Mouse (Mus musculus) liver, embryonic 11.5 days (tissue): ENCODE data around the gene Micall1. TPM values are rescaled to one million over a fixed set of nuclear protein-coding genes. Genes with fewer than 3 reads are reported as not detected.

Experiments
- ATAC-seq: fragments of 200-750 bp; cut with Nextera tagmentation; replicated peaks from 2 replicates; pipeline ENCODE4 v1.8.0; 2017; ENCODE audit warnings: moderate number of reproducible peaks, mild to moderate bottlenecking, moderate TSS enrichment, moderate library complexity; ENCODE audit not compliant: low FRiP score
- DNase-seq: peaks from one replicate; pipeline ENCODE4 v3.0.0-alpha.2; 2017; ENCODE audit warnings: low spot score
- H3K27ac ChIP-seq: fragments of 300-500 bp; sonication (generic); 2 replicates; pipeline ENCODE4 v1.5.1; 2014; ENCODE audit warnings: mild to moderate bottlenecking, low read depth, low read length, control low read depth
- H3K27me3 ChIP-seq: fragments of 300-500 bp; sonication (generic); replicated peaks from 2 replicates; pipeline ENCODE4 v1.6.1; 2014; ENCODE audit warnings: low read length, mixed read lengths; ENCODE audit not compliant: control insufficient read depth, insufficient read depth
- H3K36me3 ChIP-seq: fragments of 300-500 bp; sonication (generic); 2 replicates; pipeline ENCODE4 v1.6.1; 2014; ENCODE audit warnings: mild to moderate bottlenecking, low read length, moderate library complexity, mixed read lengths; ENCODE audit not compliant: control insufficient read depth, insufficient read depth
- H3K4me1 ChIP-seq: fragments of 300-500 bp; sonication (generic); replicated peaks from 2 replicates; pipeline ENCODE4 v1.6.1; 2014; ENCODE audit warnings: low read length, mixed read lengths; ENCODE audit not compliant: control insufficient read depth, insufficient read depth
- H3K4me2 ChIP-seq: fragments of 300-500 bp; sonication (generic); 2 replicates; pipeline ENCODE4 v1.6.1; 2014; ENCODE audit warnings: mild to moderate bottlenecking, control low read depth, moderate library complexity
- H3K4me3 ChIP-seq: fragments of 300-500 bp; sonication (generic); 2 replicates; pipeline ENCODE4 v1.5.1; 2014; ENCODE audit warnings: low read depth, low read length, control low read depth
- H3K9ac ChIP-seq: fragments of 300-500 bp; sonication (generic); 2 replicates; pipeline ENCODE4 v1.6.1; 2014; ENCODE audit warnings: low read depth, low read length, control low read depth
- H3K9me3 ChIP-seq: fragments of 300-500 bp; sonication (generic); 2 replicates; pipeline ENCODE4 v1.6.1; 2016; ENCODE audit warnings: low read length, inconsistent platforms, mixed read lengths; ENCODE audit not compliant: control insufficient read depth
- WGBS: fragments of 180-500 bp; shearing (Covaris S2); extraction: QIAGEN DNeasy Blood & Tissue Kit; methylation state at CpG from one replicate; pipeline ENCODE4 v1.1.7; 2014; 5-methylcytosine and 5-hydroxymethylcytosine counted together
- polyA plus RNA-seq: library from polyadenylated mRNA; unstranded; fragments of >200 nt; fragmentation: Nextera tagmentation; extraction: Ambion mirVana; gene quantifications from 2 replicates; pipeline ENCODE4 v1.2.1, GENCODE M21; 2014

The Micall1 gene
- polyA plus RNA-seq, 1 experiment from 2014 or later = 4.1 TPM

DNA sequence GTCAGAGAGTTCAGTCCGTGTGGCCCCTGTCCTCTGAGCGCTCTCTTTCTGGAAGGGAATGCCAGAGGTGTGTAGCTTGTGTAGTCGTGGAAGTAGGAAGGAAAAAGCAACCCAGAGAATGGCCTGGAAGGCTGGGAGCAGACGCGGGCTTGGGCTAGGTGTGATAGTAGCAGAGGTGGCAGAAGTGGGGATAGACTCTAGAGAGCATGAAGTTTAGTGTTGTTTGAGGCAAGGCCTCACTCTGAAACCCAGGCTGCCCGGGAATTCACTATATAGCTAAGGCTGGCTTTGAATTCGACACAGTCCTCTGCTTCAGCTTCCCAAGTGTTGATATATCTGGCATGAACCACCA lies 32.8 kb downstream of the Micall1 start:
- no peaks in the 10 kb centered on the region for H3K9me3 ChIP-seq
- H3K9ac ChIP-seq = peak overlapping the region; percentile 98
- under 1% methylated on average over 7 of the region's 7 CpGs for WGBS
- H3K4me3 ChIP-seq = peak overlapping the region; percentile 95
- DNase-seq (no peak), ATAC-seq (peak; percentile 37)
- H3K36me3 ChIP-seq = peaks cover 12% of the 10 kb centered on the region
- H3K27ac ChIP-seq = peak overlapping the region; percentile 66
- H3K4me2 ChIP-seq = peak overlapping the region; percentile 99
- peaks cover 10% of the 10 kb centered on the region for H3K4me1 ChIP-seq
- no peaks in the 10 kb centered on the region for H3K27me3 ChIP-seq

DNA sequence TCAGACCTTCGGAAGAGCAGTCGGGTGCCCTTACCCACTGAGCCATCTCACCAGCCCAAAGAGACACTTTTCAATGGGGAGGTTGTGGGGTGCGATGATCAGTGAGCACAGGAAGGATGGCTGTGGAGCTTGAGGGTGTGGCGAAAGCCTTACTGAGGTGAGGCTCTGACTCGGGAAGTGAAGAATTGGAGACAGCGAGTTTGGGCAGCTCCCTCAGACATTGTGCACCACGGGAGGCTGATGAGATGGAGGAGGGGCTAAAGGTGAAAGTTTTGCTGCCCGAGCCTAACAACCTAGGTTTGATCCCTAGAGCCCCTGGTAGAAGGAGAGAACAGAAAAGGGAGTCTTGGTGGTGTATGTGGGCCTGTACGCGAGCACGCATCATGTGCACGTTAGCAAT lies 34.6 kb downstream of the Micall1 start:
- Histone ChIP-seq H3K27me3 (no peaks in the 10 kb centered on the region), H3K4me1 (peaks cover 10% of the 10 kb centered on the region), H3K9me3 (no peaks in the 10 kb centered on the region), H3K4me2 (no peak overlapping the region), H3K27ac (no peak overlapping the region), H3K36me3 (peaks cover 24% of the 10 kb centered on the region), H3K4me3 (no peak overlapping the region), H3K9ac (no peak overlapping the region)
- DNase-seq (no peak), ATAC-seq (no peak)
- WGBS = 85% methylated on average over 12 of the region's 12 CpGs

DNA sequence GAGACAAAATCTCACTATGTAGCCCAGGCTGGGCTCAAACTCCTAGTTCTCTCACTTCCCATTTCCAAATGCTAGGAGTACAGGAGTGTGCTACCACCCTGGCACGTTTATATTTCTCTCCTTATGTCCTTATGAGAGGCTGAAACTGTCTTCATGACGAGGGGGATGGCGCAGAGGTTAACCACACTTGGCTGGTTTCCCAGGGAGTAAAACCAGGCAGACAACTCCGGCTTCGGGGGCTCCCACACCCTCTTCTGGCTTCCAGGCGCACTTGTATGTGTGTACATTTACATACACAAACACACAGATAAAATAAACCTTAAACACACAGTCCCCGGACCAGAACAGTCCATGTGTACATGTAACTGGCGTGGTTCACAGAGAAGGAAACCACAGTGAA lies 35.3 kb downstream of the Micall1 start:
- peaks cover 10% of the 10 kb centered on the region for H3K4me1 ChIP-seq
- H3K36me3 ChIP-seq = peaks cover 24% of the 10 kb centered on the region
- DNase-seq = no peak
- no peak for ATAC-seq
- 86% methylated on average over 8 of the region's 8 CpGs for WGBS
- no peak overlapping the region for H3K4me2 ChIP-seq
- H3K27ac ChIP-seq = no peak overlapping the region
- no peak overlapping the region for H3K4me3 ChIP-seq
- no peak overlapping the region for H3K9ac ChIP-seq
- H3K9me3 ChIP-seq = no peaks in the 10 kb centered on the region
- no peaks in the 10 kb centered on the region for H3K27me3 ChIP-seq

GRCm38 (mm10) chr15:79145522-79145921 lies 36.8 kb downstream of the Micall1 start:
- DNase-seq = no peak
- Histone ChIP-seq H3K9ac (no peak overlapping the region), H3K4me3 (no peak overlapping the region), H3K27me3 (no peaks in the 10 kb centered on the region), H3K27ac (no peak overlapping the region), H3K9me3 (no peaks in the 10 kb centered on the region), H3K4me2 (no peak overlapping the region), H3K36me3 (peaks cover 32% of the 10 kb centered on the region), H3K4me1 (peaks cover 7% of the 10 kb centered on the region)
- WGBS = 93% methylated on average over 6 of the region's 7 CpGs
- no peak for ATAC-seq

GRCm38 (mm10) chr15:79148533-79148932 lies 39.8 kb downstream of the Micall1 start:
- ATAC-seq = peak; percentile 75
- Histone ChIP-seq H3K27ac (no peak overlapping the region), H3K4me1 (no peaks in the 10 kb centered on the region), H3K9ac (no peak overlapping the region), H3K27me3 (no peaks in the 10 kb centered on the region), H3K4me2 (no peak overlapping the region), H3K9me3 (no peaks in the 10 kb centered on the region), H3K4me3 (no peak overlapping the region), H3K36me3 (peaks cover 47% of the 10 kb centered on the region)
- WGBS = 49% methylated on average over 7 of the region's 7 CpGs
- DNase-seq = peak; percentile 82

GRCm38 (mm10) chr15:79151881-79152280 lies 43.2 kb downstream of the Micall1 start:
- WGBS = 86% methylated on average over 8 of the region's 8 CpGs
- Histone ChIP-seq H3K27me3 (0 out of 2 replicates have a peak, but pooled peaks cover 4% of the 10 kb centered on the region), H3K4me2 (no peak overlapping the region)

DNA sequence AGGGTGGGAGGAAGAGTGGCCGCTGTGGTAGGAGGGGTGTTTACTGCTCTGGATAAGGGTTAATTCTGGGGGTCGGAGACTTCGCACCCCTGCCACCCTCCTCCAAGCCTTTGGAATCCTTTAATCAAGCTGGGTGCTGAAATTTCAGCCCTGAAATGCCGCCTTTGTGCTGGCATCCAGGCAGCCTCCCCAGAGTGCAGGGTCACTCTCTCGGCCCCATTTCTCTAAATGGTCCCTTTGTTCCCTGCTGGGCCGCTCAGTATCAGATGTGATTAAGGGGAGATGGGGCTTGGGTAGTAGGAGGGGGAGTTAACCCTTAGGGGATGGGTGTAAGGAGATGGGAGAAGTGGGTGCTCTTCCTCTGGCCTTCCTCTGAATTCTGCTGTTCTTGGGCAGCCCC lies 44.0 kb downstream of the Micall1 start:
- Histone ChIP-seq H3K36me3 (peaks cover 26% of the 10 kb centered on the region), H3K4me3 (no peak overlapping the region), H3K27me3 (0 out of 2 replicates have a peak, but pooled peaks cover 4% of the 10 kb centered on the region), H3K27ac (no peak overlapping the region), H3K4me2 (no peak overlapping the region), H3K9me3 (no peaks in the 10 kb centered on the region), H3K4me1 (peaks cover 4% of the 10 kb centered on the region; the same call in 1 of the 2 replicates), H3K9ac (no peak overlapping the region)
- ATAC-seq (no peak), DNase-seq (no peak)
- whole genome bisulfite sequencing = 83% methylated on average over 6 of the region's 6 CpGs

More at GRCm38 (mm10) chr15:79151881-79152280, 43.2 kb downstream of the Micall1 start:
- no peak overlapping the region for H3K9ac ChIP-seq
- H3K36me3 ChIP-seq = peaks cover 35% of the 10 kb centered on the region
- DNase-seq (no peak), ATAC-seq (no peak)
- no peak overlapping the region for H3K27ac ChIP-seq
- no peaks in the 10 kb centered on the region for H3K9me3 ChIP-seq
- H3K4me1 ChIP-seq = peaks cover 4% of the 10 kb centered on the region; the same call in 1 of the 2 replicates
- H3K4me3 ChIP-seq = no peak overlapping the region

DNA sequence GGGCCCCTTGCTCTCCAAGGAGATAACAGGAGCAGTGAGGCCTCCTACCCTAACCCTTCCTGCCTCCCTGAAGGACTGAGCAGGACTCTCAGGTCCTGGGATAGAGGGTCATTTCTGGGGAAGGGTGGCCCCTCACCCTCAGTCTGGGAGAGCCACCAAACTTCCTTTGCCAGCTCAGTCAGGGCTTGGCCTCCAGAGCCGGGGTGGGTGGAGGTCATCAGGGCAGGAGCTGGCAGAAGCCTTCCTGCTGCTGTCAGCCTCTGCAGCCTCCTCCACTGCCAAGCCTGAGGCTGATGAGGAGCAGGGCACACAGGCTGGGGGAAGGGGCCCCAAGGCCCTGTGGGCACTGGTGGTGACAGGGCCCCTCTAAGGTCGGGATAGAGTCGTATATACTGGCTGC lies 46.9 kb downstream of the Micall1 start:
- H3K4me2 ChIP-seq = no peak overlapping the region

DNA sequence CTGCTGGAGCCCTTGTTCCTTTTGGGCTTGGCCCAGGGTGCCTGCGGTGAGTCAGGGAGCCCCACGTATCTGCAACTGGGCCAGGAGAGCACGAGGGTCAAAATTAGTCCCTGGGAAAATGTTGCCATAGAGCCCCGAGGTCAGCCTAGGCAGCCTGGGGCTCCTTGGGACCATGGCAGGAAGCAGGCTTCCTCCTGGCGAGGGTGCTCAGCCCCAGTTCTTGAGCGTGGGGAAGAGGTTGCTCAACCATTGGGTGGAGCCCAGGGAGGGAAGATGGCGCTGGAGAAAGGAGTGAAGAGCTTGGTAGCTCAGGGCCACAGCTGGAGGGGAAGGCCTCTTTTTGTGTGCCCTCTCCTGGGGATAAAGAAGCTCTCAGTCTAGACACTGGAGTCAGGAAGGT lies 53.6 kb downstream of the Micall1 start:
- Histone ChIP-seq H3K27me3 (peaks cover 75% of the 10 kb centered on the region), H3K4me3 (no peak overlapping the region), H3K36me3 (no peaks in the 10 kb centered on the region), H3K4me2 (no peak overlapping the region), H3K9ac (no peak overlapping the region), H3K4me1 (peaks cover 2% of the 10 kb centered on the region; the same call in 1 of the 2 replicates), H3K9me3 (no peaks in the 10 kb centered on the region), H3K27ac (no peak overlapping the region)
- no peak for ATAC-seq
- DNase-seq = no peak
- 50% methylated on average over 7 of the region's 7 CpGs for WGBS

More for the DNA sequence above, 46.9 kb downstream of the Micall1 start:
- Histone ChIP-seq H3K4me1 (peaks cover 4% of the 10 kb centered on the region; the same call in 1 of the 2 replicates), H3K9me3 (no peaks in the 10 kb centered on the region), H3K4me3 (no peak overlapping the region), H3K36me3 (peaks cover 15% of the 10 kb centered on the region; the same call in 1 of the 2 replicates), H3K9ac (no peak overlapping the region), H3K27me3 (peaks cover 19% of the 10 kb centered on the region), H3K27ac (no peak overlapping the region)
- 45% methylated on average over 3 of the region's 3 CpGs for WGBS
- 0 out of 2 replicates have a peak, but pooled peaks have one; percentile 29 for ATAC-seq
- DNase-seq = no peak
